Mouse (Mus musculus): ENCODE results near the gene A630023A22Rik. TPM values are rescaled to one million over a fixed set of nuclear protein-coding genes. Genes with fewer than 3 reads are reported as not detected.

The A630023A22Rik gene
- polyA plus RNA-seq, 1 experiment: not detected

GRCm38 (mm10) chr14:34121691-34122090, 19.1 kb upstream of the A630023A22Rik start:
- Histone ChIP-seq H3K27ac (ENCODE audit: insufficient read depth, low read depth, low read length) (no peak overlapping the region), H3K4me3 (ENCODE audit: low read depth, low read length) (no peak overlapping the region), H3K4me1 (ENCODE audit: control insufficient read depth, insufficient read depth, insufficient read length, low read length) (no peaks in the 10 kb centered on the region), H3K36me3 (ENCODE audit: control insufficient read depth, insufficient read depth, low read length) (no peaks in the 10 kb centered on the region), H3K27me3 (ENCODE audit: control insufficient read depth, insufficient read depth, low read length) (no peaks in the 10 kb centered on the region)
- TF ChIP-seq CTCF (IDR thresholded peaks at IDR 0.05; ENCODE audit: extremely low read depth, insufficient read length, insufficient replicate concordance, low read depth, low read length) (no peak), POLR2A (IDR thresholded peaks at IDR 0.05; ENCODE audit: low read depth, low read length) (no peak)
- 96% methylated on average over 4 of the region's 4 CpGs for WGBS

GRCm38 (mm10) chr14:34120923-34121351, 18.4 kb upstream of the A630023A22Rik start:
- no peaks in the 10 kb centered on the region for H3K27me3 ChIP-seq (ENCODE audit: control insufficient read depth, insufficient read depth, low read length)

GRCm38 (mm10) chr14:34120016-34120910, 17.7 kb upstream of the A630023A22Rik start:
- Histone ChIP-seq H3K27me3 (ENCODE audit: control insufficient read depth, insufficient read depth, low read length) (no peaks in the 10 kb centered on the region), H3K4me1 (ENCODE audit: control insufficient read depth, insufficient read depth, insufficient read length, low read length) (no peaks in the 10 kb centered on the region), H3K4me3 (ENCODE audit: low read depth, low read length) (no peak overlapping the region), H3K36me3 (ENCODE audit: control insufficient read depth, insufficient read depth, low read length) (no peaks in the 10 kb centered on the region), H3K27ac (ENCODE audit: insufficient read depth, low read depth, low read length) (no peak overlapping the region)
- TF ChIP-seq CTCF (IDR thresholded peaks at IDR 0.05; ENCODE audit: extremely low read depth, insufficient read length, insufficient replicate concordance, low read depth, low read length) (no peak), POLR2A (IDR thresholded peaks at IDR 0.05; ENCODE audit: low read depth, low read length) (no peak)
- 76% methylated on average over 12 of the region's 12 CpGs for WGBS

More at GRCm38 (mm10) chr14:34120923-34121351, 18.4 kb upstream of the A630023A22Rik start:
- no peaks in the 10 kb centered on the region for H3K36me3 ChIP-seq (ENCODE audit: control insufficient read depth, insufficient read depth, low read length)
- 96% methylated on average over 3 of the region's 3 CpGs for WGBS
- no peaks in the 10 kb centered on the region for H3K4me1 ChIP-seq (ENCODE audit: control insufficient read depth, insufficient read depth, insufficient read length, low read length)
- no peak for TF ChIP-seq POLR2A (IDR thresholded peaks at IDR 0.05; ENCODE audit: low read depth, low read length)
- no peak for TF ChIP-seq CTCF (IDR thresholded peaks at IDR 0.05; ENCODE audit: extremely low read depth, insufficient read length, insufficient replicate concordance, low read depth, low read length)
- H3K4me3 ChIP-seq (ENCODE audit: low read depth, low read length): no peak overlapping the region
- H3K27ac ChIP-seq (ENCODE audit: insufficient read depth, low read depth, low read length): no peak overlapping the region

GRCm38 (mm10) chr14:34119046-34119723, 16.6 kb upstream of the A630023A22Rik start:
- Histone ChIP-seq H3K27ac (ENCODE audit: insufficient read depth, low read depth, low read length) (no peak overlapping the region), H3K4me3 (ENCODE audit: low read depth, low read length) (no peak overlapping the region), H3K27me3 (ENCODE audit: control insufficient read depth, insufficient read depth, low read length) (no peaks in the 10 kb centered on the region), H3K4me1 (ENCODE audit: control insufficient read depth, insufficient read depth, insufficient read length, low read length) (no peaks in the 10 kb centered on the region), H3K36me3 (ENCODE audit: control insufficient read depth, insufficient read depth, low read length) (no peaks in the 10 kb centered on the region)
- TF ChIP-seq POLR2A (IDR thresholded peaks at IDR 0.05; ENCODE audit: low read depth, low read length) (no peak), CTCF (IDR thresholded peaks at IDR 0.05; ENCODE audit: extremely low read depth, insufficient read length, insufficient replicate concordance, low read depth, low read length) (no peak)
- 73% methylated on average over 7 of the region's 7 CpGs for WGBS

- Histone ChIP-seq H3K36me3 (ENCODE audit: control insufficient read depth, insufficient read depth, low read length) (no peaks in the 10 kb centered on the region), H3K4me3 (ENCODE audit: low read depth, low read length) (no peak overlapping the region), H3K27ac (ENCODE audit: insufficient read depth, low read depth, low read length) (no peak overlapping the region), H3K27me3 (ENCODE audit: control insufficient read depth, insufficient read depth, low read length) (no peaks in the 10 kb centered on the region), H3K4me1 (ENCODE audit: control insufficient read depth, insufficient read depth, insufficient read length, low read length) (no peaks in the 10 kb centered on the region)
- no peak for TF ChIP-seq POLR2A (IDR thresholded peaks at IDR 0.05; ENCODE audit: low read depth, low read length)
- TF ChIP-seq CTCF (IDR thresholded peaks at IDR 0.05; ENCODE audit: extremely low read depth, insufficient read length, insufficient replicate concordance, low read depth, low read length): no peak
- WGBS: 89% methylated on average over 4 of the region's 4 CpGs
Measured at GRCm38 (mm10) chr14:34114311-34114710, 11.8 kb upstream of the A630023A22Rik start.

GRCm38 (mm10) chr14:34107594-34107993, 5.0 kb upstream of the A630023A22Rik start:
- Histone ChIP-seq H3K27ac (ENCODE audit: insufficient read depth, low read depth, low read length) (no peak overlapping the region), H3K27me3 (ENCODE audit: control insufficient read depth, insufficient read depth, low read length) (no peaks in the 10 kb centered on the region), H3K36me3 (ENCODE audit: control insufficient read depth, insufficient read depth, low read length) (no peaks in the 10 kb centered on the region), H3K4me1 (ENCODE audit: control insufficient read depth, insufficient read depth, insufficient read length, low read length) (no peaks in the 10 kb centered on the region), H3K4me3 (ENCODE audit: low read depth, low read length) (no peak overlapping the region)
- WGBS: 60% methylated on average over 4 of the region's 4 CpGs
- TF ChIP-seq POLR2A (IDR thresholded peaks at IDR 0.05; ENCODE audit: low read depth, low read length) (no peak), CTCF (IDR thresholded peaks at IDR 0.05; ENCODE audit: extremely low read depth, insufficient read length, insufficient replicate concordance, low read depth, low read length) (no peak)

Data from small intestine, adult 2 months (tissue).